Mouse (Mus musculus) limb, embryonic 11.5 days (tissue): ENCODE data around the gene Scamp2. TPM values are rescaled to one million over a fixed set of nuclear protein-coding genes. Genes with fewer than 3 reads are reported as not detected.
A peak's percentile ranks its signal among the peaks of the same experiment; 100 is the strongest.

Source experiments
- ATAC-seq: fragments of 200-750 bp; cut with Nextera tagmentation; 2 replicates; pipeline ENCODE4 v1.8.0; 2017; ENCODE audit warnings: low read depth; ENCODE audit not compliant: insufficient number of reproducible peaks, low FRiP score, low TSS enrichment
- DNase-seq: peaks from one replicate; pipeline ENCODE4 v3.0.0-alpha.2; 2015; ENCODE audit warnings: low spot score
- H3K27ac ChIP-seq: fragments of 300-500 bp; sonication (generic); replicated peaks from 2 replicates; pipeline ENCODE4 v1.5.1; 2014; ENCODE audit warnings: low read depth, mild to moderate bottlenecking, low read length
- H3K27me3 ChIP-seq: fragments of 300-500 bp; sonication (generic); 2 replicates; pipeline ENCODE4 v1.6.1; 2014; ENCODE audit warnings: mild to moderate bottlenecking, low read length, mixed read lengths; ENCODE audit not compliant: control insufficient read depth, insufficient read depth
- H3K36me3 ChIP-seq: fragments of 300-500 bp; sonication (generic); 2 replicates; pipeline ENCODE4 v1.6.1; 2014; ENCODE audit warnings: mild to moderate bottlenecking, low read length, moderate library complexity, mixed read lengths; ENCODE audit not compliant: control insufficient read depth, insufficient read depth
- H3K4me1 ChIP-seq: fragments of 300-500 bp; sonication (generic); 2 replicates; pipeline ENCODE4 v1.6.1; 2014; ENCODE audit warnings: low read length, mixed read lengths; ENCODE audit not compliant: control insufficient read depth, insufficient read depth
- H3K4me2 ChIP-seq: fragments of 300-500 bp; sonication (generic); 2 replicates; pipeline ENCODE4 v1.6.1; 2014; ENCODE audit warnings: low read depth, mild to moderate bottlenecking, moderate library complexity; ENCODE audit not compliant: severe bottlenecking
- H3K4me3 ChIP-seq: fragments of 300-500 bp; sonication (generic); 2 replicates; pipeline ENCODE4 v1.5.1; 2014; ENCODE audit warnings: low read depth, low read length
- H3K9ac ChIP-seq: fragments of 300-500 bp; sonication (generic); 2 replicates; pipeline ENCODE4 v1.6.1; 2014; ENCODE audit warnings: mild to moderate bottlenecking, low read length
- H3K9me3 ChIP-seq: fragments of 300-500 bp; sonication (generic); 2 replicates; pipeline ENCODE4 v1.6.1; 2016; ENCODE audit warnings: low read length; ENCODE audit not compliant: control insufficient read depth
- WGBS: fragments of 180-500 bp; shearing (Covaris S2); extraction: QIAGEN DNeasy Blood & Tissue Kit; methylation state at CpG from one replicate; pipeline ENCODE4 v1.1.7; 2014; 5-methylcytosine and 5-hydroxymethylcytosine counted together
- polyA plus RNA-seq: library from polyadenylated mRNA; unstranded; fragments of >200 nt; fragmentation: Nextera tagmentation; extraction: Ambion mirVana; gene quantifications from 2 replicates; pipeline ENCODE4 v1.2.1, GENCODE M21; 2014

Gene Scamp2
- polyA plus RNA-seq, 1 experiment from 2014 or later: 44.4 TPM

- no peak overlapping the region for H3K9ac ChIP-seq
- WGBS: 40% methylated on average over 3 of the region's 3 CpGs
- H3K4me1 ChIP-seq: peaks cover 4% of the 10 kb centered on the region
- H3K9me3 ChIP-seq: no peaks in the 10 kb centered on the region
- no peak overlapping the region for H3K27ac ChIP-seq
- DNase-seq (no peak), ATAC-seq (no peak)
- peaks cover 2% of the 10 kb centered on the region; the same call in 1 of the 2 replicates for H3K36me3 ChIP-seq
- H3K27me3 ChIP-seq: no peaks in the 10 kb centered on the region
- no peak overlapping the region for H3K4me2 ChIP-seq
- H3K4me3 ChIP-seq: no peak overlapping the region
Observed at GRCm38 (mm10) chr9:57554753-57555152, 6.0 kb upstream of the Scamp2 start.

- DNase-seq (no peak), ATAC-seq (no peak)
- 86% methylated on average over 3 of the region's 3 CpGs for WGBS
- Histone ChIP-seq H3K36me3 (no peaks in the 10 kb centered on the region), H3K27me3 (no peaks in the 10 kb centered on the region), H3K4me3 (no peak overlapping the region), H3K9me3 (no peaks in the 10 kb centered on the region), H3K4me1 (peaks cover 7% of the 10 kb centered on the region), H3K27ac (no peak overlapping the region), H3K4me2 (no peak overlapping the region), H3K9ac (no peak overlapping the region)
Observed at GRCm38 (mm10) chr9:57557215-57557614, 3.5 kb upstream of the Scamp2 start.

- 84% methylated on average over 4 of the region's 4 CpGs for WGBS
- Histone ChIP-seq H3K9me3 (no peaks in the 10 kb centered on the region), H3K27ac (no peak overlapping the region), H3K4me1 (peaks cover 7% of the 10 kb centered on the region), H3K4me3 (no peak overlapping the region), H3K9ac (no peak overlapping the region), H3K27me3 (no peaks in the 10 kb centered on the region), H3K36me3 (no peaks in the 10 kb centered on the region), H3K4me2 (no peak overlapping the region)
- ATAC-seq: no peak
- DNase-seq: no peak
Observed at GRCm38 (mm10) chr9:57558625-57559024, 2.1 kb upstream of the Scamp2 start.

- ATAC-seq (no peak), DNase-seq (no peak)
- no peak overlapping the region for H3K9ac ChIP-seq
- 66% methylated on average over 2 of the region's 2 CpGs for WGBS
- H3K9me3 ChIP-seq: no peaks in the 10 kb centered on the region
- H3K4me2 ChIP-seq: no peak overlapping the region
- no peak overlapping the region for H3K4me3 ChIP-seq
- no peaks in the 10 kb centered on the region for H3K36me3 ChIP-seq
- no peaks in the 10 kb centered on the region for H3K27me3 ChIP-seq
- peaks cover 7% of the 10 kb centered on the region for H3K4me1 ChIP-seq
- H3K27ac ChIP-seq: no peak overlapping the region
Observed at GRCm38 (mm10) chr9:57559568-57559967, 1.2 kb upstream of the Scamp2 start.

GRCm38 (mm10) chr9:57560263-57560662 lies 480 bp upstream of the Scamp2 start:
- ATAC-seq: no peak
- DNase-seq: no peak
- peaks cover 7% of the 10 kb centered on the region for H3K4me1 ChIP-seq
- no peaks in the 10 kb centered on the region for H3K27me3 ChIP-seq
- WGBS: 30% methylated on average over 7 of the region's 7 CpGs
- no peak overlapping the region for H3K27ac ChIP-seq
- peak overlapping the region; percentile 75 for H3K4me2 ChIP-seq
- H3K9me3 ChIP-seq: no peaks in the 10 kb centered on the region
- H3K36me3 ChIP-seq: no peaks in the 10 kb centered on the region
- peak overlapping the region; percentile 31; the same call in 1 of the 2 replicates for H3K9ac ChIP-seq
- H3K4me3 ChIP-seq: peak overlapping the region; percentile 50

GRCm38 (mm10) chr9:57561711-57562099 lies 962 bp downstream of the Scamp2 start:
- Histone ChIP-seq H3K27me3 (no peaks in the 10 kb centered on the region), H3K27ac (no peak overlapping the region)
- 80% methylated on average over 13 of the region's 13 CpGs for WGBS

GRCm38 (mm10) chr9:57562896-57563372 lies 2.2 kb downstream of the Scamp2 start:
- Histone ChIP-seq H3K9ac (no peak overlapping the region), H3K4me1 (peaks cover 7% of the 10 kb centered on the region), H3K27ac (no peak overlapping the region)

More at GRCm38 (mm10) chr9:57561711-57562099, 962 bp downstream of the Scamp2 start:
- peak overlapping the region; percentile 50 for H3K4me3 ChIP-seq
- no peak for ATAC-seq
- H3K9me3 ChIP-seq: no peaks in the 10 kb centered on the region
- H3K36me3 ChIP-seq: no peaks in the 10 kb centered on the region
- H3K4me2 ChIP-seq: peak overlapping the region; percentile 75
- peaks cover 7% of the 10 kb centered on the region for H3K4me1 ChIP-seq
- H3K9ac ChIP-seq: no peak overlapping the region
- no peak for DNase-seq

GRCm38 (mm10) chr9:57564609-57565008 lies 3.9 kb downstream of the Scamp2 start:
- WGBS: 93% methylated on average over 6 of the region's 6 CpGs

More at GRCm38 (mm10) chr9:57562896-57563372, 2.2 kb downstream of the Scamp2 start:
- Histone ChIP-seq H3K36me3 (no peaks in the 10 kb centered on the region), H3K4me3 (no peak overlapping the region), H3K27me3 (no peaks in the 10 kb centered on the region), H3K4me2 (no peak overlapping the region), H3K9me3 (no peaks in the 10 kb centered on the region)
- 69% methylated on average over 4 of the region's 4 CpGs for WGBS
- DNase-seq (no peak), ATAC-seq (no peak)

GRCm38 (mm10) chr9:57565741-57566221 lies 5.0 kb downstream of the Scamp2 start:
- Histone ChIP-seq H3K4me2 (no peak overlapping the region), H3K36me3 (no peaks in the 10 kb centered on the region), H3K4me1 (peaks cover 7% of the 10 kb centered on the region), H3K9me3 (no peaks in the 10 kb centered on the region), H3K9ac (no peak overlapping the region), H3K27ac (no peak overlapping the region), H3K27me3 (no peaks in the 10 kb centered on the region), H3K4me3 (no peak overlapping the region)
- WGBS: 50% methylated on average over 10 of the region's 10 CpGs
- DNase-seq: no peak
- ATAC-seq: no peak

More at GRCm38 (mm10) chr9:57564609-57565008, 3.9 kb downstream of the Scamp2 start:
- Histone ChIP-seq H3K4me1 (peaks cover 7% of the 10 kb centered on the region), H3K9ac (no peak overlapping the region), H3K27me3 (no peaks in the 10 kb centered on the region), H3K4me3 (no peak overlapping the region), H3K4me2 (no peak overlapping the region), H3K9me3 (no peaks in the 10 kb centered on the region), H3K36me3 (no peaks in the 10 kb centered on the region), H3K27ac (no peak overlapping the region)
- DNase-seq: no peak
- no peak for ATAC-seq
